18 mouse cellular contexts compared by ENCODE assay signal in genomic region chr11:22824049-22824705, GRCm38 (mm10). TPM values are rescaled to one million over a fixed set of nuclear protein-coding genes. Genes with fewer than 3 reads are reported as not detected.
DNase-seq lines count a peak whose midpoint lies in the region; ATAC-seq and TF ChIP-seq lines count a peak whose summit lies in the region.
"Had no signal": no experiment of that assay in that cellular context is flagged by ENCODE, and none has a peak within 500 bp of the region (broad histone marks: within the 10 kb centered on the region; RNA-seq: fewer than 3 reads in every experiment).

No protein-coding gene starts in this region.

- no peaks in the 10 kb centered on the region for H3K9me3 ChIP-seq in kidney, embryonic 14.5 days (ENCODE audit: control insufficient read depth, low read length)
- 0 out of 2 replicates have a peak, but pooled peaks cover 2% of the 10 kb centered on the region for H3K9me3 ChIP-seq in G1E (replicated peaks)
- no peaks in the 10 kb centered on the region for H3K9me3 ChIP-seq in limb, embryonic 10.5 days (replicated peaks)
- H3K9me3 ChIP-seq: embryonic facial prominence, embryonic 13.5 days; forebrain, embryonic 10.5 days; limb, embryonic 13.5 days; neural tube, embryonic 15.5 days had no signal

- H3K4me3 ChIP-seq in kidney, embryonic 14.5 days (ENCODE audit: low read length), result no peak overlapping the region
- no peak overlapping the region for H3K4me3 ChIP-seq in G1E (ENCODE audit: low read depth, low read length)
- no peak overlapping the region for H3K4me3 ChIP-seq in limb, embryonic 10.5 days
- H3K4me3 ChIP-seq: embryonic facial prominence, embryonic 13.5 days; forebrain, embryonic 10.5 days; heart, adult 2 months; limb, embryonic 13.5 days; neural tube, embryonic 15.5 days had no signal

- no peak for TF ChIP-seq CTCF in G1E (IDR thresholded peaks at IDR 0.05; ENCODE audit: low read depth, low read length)

- no peaks in the 10 kb centered on the region for H3K4me1 ChIP-seq in kidney, embryonic 14.5 days (ENCODE audit: control insufficient read depth, insufficient read depth, low read length)
- peaks cover 48% of the 10 kb centered on the region for H3K4me1 ChIP-seq in G1E (ENCODE audit: insufficient read depth, low read depth, low read length)
- H3K4me1 ChIP-seq in limb, embryonic 10.5 days, result peaks cover 17% of the 10 kb centered on the region
- H3K4me1 ChIP-seq: embryonic facial prominence, embryonic 13.5 days; forebrain, embryonic 10.5 days; limb, embryonic 13.5 days; neural tube, embryonic 15.5 days had no signal

- H3K27me3 ChIP-seq in kidney, embryonic 14.5 days (ENCODE audit: control insufficient read depth, insufficient read depth, low read length), result no peaks in the 10 kb centered on the region
- H3K27me3 ChIP-seq in G1E (ENCODE audit: insufficient read depth, low read length), result no peaks in the 10 kb centered on the region; the same call in 1 of the 2 replicates
- H3K27me3 ChIP-seq in limb, embryonic 10.5 days (ENCODE audit: low read depth, poor library complexity, severe bottlenecking), result no peaks in the 10 kb centered on the region
- H3K27me3 ChIP-seq: embryonic facial prominence, embryonic 13.5 days; limb, embryonic 13.5 days; neural tube, embryonic 15.5 days had no signal

- 76% methylated on average over 9 of the region's 9 CpGs for WGBS in kidney, embryonic 14.5 days
- 87% methylated on average over 9 of the region's 9 CpGs for WGBS in limb, embryonic 10.5 days

- peak; percentile 68 to 70 for DNase-seq in adrenal gland, postnatal 36 days
- no peak for DNase-seq in adrenal gland, postnatal 10 days
- DNase-seq in kidney, postnatal 10 days, result peak; percentile 69
- no peak for DNase-seq in G1E (ENCODE audit: low spot score)
- no peak for DNase-seq in limb, embryonic 10.5 days (ENCODE audit: low spot score)
- no peak for DNase-seq in layer of hippocampus, adult 18-20 months (ENCODE audit: low spot score in 2 of 2)
- DNase-seq in cerebellum, adult 9-10 months, result no peak
- DNase-seq: cerebellum, postnatal 25 days; retina, postnatal 1 day; thymus, postnatal 25 days had no signal

- no peaks in the 10 kb centered on the region for H3K36me3 ChIP-seq in kidney, embryonic 14.5 days (ENCODE audit: control insufficient read depth, insufficient read depth, low read length)
- H3K36me3 ChIP-seq in G1E (replicated peaks), result peaks cover 43% of the 10 kb centered on the region
- H3K36me3 ChIP-seq in limb, embryonic 10.5 days, result no peaks in the 10 kb centered on the region
- H3K36me3 ChIP-seq: embryonic facial prominence, embryonic 13.5 days; forebrain, embryonic 10.5 days; limb, embryonic 13.5 days; neural tube, embryonic 15.5 days had no signal

- no peak for ATAC-seq in kidney, embryonic 14.5 days (ENCODE audit: low FRiP score, low TSS enrichment)
- ATAC-seq in G1E (ENCODE audit: extremely low read depth, insufficient number of reproducible peaks, low FRiP score, poor library complexity, severe bottlenecking), result 0 out of 2 replicates have a peak, but pooled peaks have one; percentile 42

- H3K4me2 ChIP-seq in kidney, embryonic 14.5 days (replicated peaks; ENCODE audit: low read depth, low read length), result no peak overlapping the region
- H3K4me2 ChIP-seq: embryonic facial prominence, embryonic 13.5 days; hindbrain, embryonic 14.5 days; limb, embryonic 13.5 days; neural tube, embryonic 15.5 days had no signal

- no peak overlapping the region for H3K9ac ChIP-seq in kidney, embryonic 14.5 days (ENCODE audit: low read depth, low read length)
- H3K9ac ChIP-seq: embryonic facial prominence, embryonic 13.5 days; hindbrain, embryonic 14.5 days; limb, embryonic 13.5 days; neural tube, embryonic 15.5 days had no signal

- H3K27ac ChIP-seq in kidney, embryonic 14.5 days (ENCODE audit: low read depth, low read length), result no peak overlapping the region
- H3K27ac ChIP-seq in limb, embryonic 10.5 days, result 0 out of 2 replicates have a peak overlapping the region, but pooled peaks have one; percentile 19
- H3K27ac ChIP-seq: embryonic facial prominence, embryonic 13.5 days; forebrain, embryonic 10.5 days; heart, adult 2 months; hindbrain, embryonic 14.5 days; limb, embryonic 13.5 days; macrophage; neural tube, embryonic 15.5 days had no signal

RNA-seq across cellular contexts. Expression of gene B3gnt2, which starts 36.6 kb away (rescaled TPM):
- 10 to 100 TPM; 35.9 to 62.8 TPM for total RNA-seq in adrenal gland, postnatal 36 days (2021)
- 10 to 100 TPM; 30.1 to 36.3 TPM for total RNA-seq in adrenal gland, postnatal 10 days (2021)
- polyA plus RNA-seq in kidney, embryonic 14.5 days (2014; fragmentation: Nextera tagmentation; extraction: Ambion mirVana), result 4.6 and 9.1 TPM in 2 replicates
- total RNA-seq in G1E (2014; fragmentation: Nextera tagmentation) (57.9 and 65.7 TPM in 2 replicates), G1E (2017) (26.3 and 43.4 TPM in 2 replicates)
- 8.8 and 11.5 TPM in 2 replicates for polyA plus RNA-seq in G1E (2012)
- polyA plus RNA-seq in limb, embryonic 10.5 days (2016; fragmentation: Nextera tagmentation; extraction: Ambion mirVana), result 1.9 and 3.4 TPM in 2 replicates
- total RNA-seq in layer of hippocampus, adult 18-20 months (2021), result 10 to 100 TPM; 12.9 to 14.7 TPM

Comparison
In these comparisons a context has a peak if more than half of its experiments do, and no peak if none do; other contexts are left out.
1. DNase-seq: peak in adrenal gland, postnatal 36 days (2 of 2) and kidney, postnatal 10 days (single experiment); none in adrenal gland, postnatal 10 days (single experiment), G1E (single experiment), limb, embryonic 10.5 days (single experiment), layer of hippocampus, adult 18-20 months (0 of 2) and cerebellum, adult 9-10 months (single experiment).